Mouse (Mus musculus): ENCODE measurements at regions not wholly inside any gene's neighbourhood (a gene's known extent, or its start where the extent isn't known, plus 50 kb on each side); places are given as distances from the start of the nearest gene placed in this dataset.

- no peak for DNase-seq
Observed at GRCm38 (mm10) chr9:85520941-85521340, 193.8 kb upstream of the Tent5a start.

DNA sequence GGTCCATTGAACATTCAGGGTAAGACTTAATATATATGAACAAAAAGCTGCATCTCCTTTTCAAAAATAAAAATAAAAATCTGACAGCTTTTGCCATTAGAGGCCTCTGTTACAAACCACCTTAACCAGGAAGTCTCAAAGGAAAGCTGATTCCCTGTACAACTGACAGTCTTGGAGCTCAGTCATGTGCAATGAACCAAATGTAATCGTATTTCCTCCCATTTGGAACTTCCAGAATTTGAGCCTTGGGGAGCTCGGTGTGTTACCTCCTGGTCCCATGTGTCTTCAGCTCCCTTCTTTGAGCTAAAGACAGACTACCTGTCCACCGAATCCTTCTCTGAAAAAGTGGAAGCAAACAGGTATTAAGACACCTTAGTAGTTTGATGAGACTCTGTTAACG lies 171.9 kb upstream of the Tent5a start:
- no peak for DNase-seq

DNA sequence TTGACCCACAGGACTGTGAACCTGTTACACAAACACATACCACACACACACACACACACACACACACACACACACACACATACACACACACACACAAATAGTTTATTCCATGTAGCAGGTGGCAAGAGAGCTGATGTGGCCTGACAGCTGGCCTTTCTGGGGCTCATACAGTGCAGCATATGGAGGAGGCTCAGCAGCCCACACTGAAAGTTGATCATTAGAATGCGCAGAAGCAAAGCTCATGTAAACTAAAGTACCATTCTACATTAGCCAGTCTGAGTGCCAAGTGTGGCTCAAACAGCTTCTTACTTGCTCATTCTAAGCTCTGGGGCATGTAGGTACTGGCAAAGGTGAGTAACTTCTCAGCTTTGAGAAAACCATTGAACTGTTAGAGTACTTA lies 170.2 kb upstream of the Tent5a start:
- DNase-seq = no peak

- DNase-seq = no peak
Observed at GRCm38 (mm10) chr9:85496506-85497239, 169.5 kb upstream of the Tent5a start.

DNA sequence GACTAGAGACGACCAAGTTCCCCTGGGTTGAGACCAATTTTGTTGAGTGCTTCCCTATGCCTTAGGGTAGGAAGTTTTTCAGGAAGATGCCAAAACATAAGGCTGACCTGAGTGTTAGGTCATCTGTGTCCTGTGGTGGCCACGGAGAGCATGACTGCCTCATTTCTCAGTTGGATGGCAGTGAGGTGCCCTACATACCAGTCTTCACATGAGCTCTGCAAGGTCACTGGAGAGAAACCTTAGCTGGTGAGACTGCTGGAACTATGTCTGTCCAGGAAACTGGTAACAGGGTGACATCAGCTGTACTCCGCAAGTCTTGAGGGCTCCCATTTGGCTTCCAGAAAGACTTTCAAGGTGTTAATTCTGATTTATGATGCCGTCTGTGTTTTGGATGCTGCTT lies 167.9 kb upstream of the Tent5a start:
- no peak for DNase-seq

DNA sequence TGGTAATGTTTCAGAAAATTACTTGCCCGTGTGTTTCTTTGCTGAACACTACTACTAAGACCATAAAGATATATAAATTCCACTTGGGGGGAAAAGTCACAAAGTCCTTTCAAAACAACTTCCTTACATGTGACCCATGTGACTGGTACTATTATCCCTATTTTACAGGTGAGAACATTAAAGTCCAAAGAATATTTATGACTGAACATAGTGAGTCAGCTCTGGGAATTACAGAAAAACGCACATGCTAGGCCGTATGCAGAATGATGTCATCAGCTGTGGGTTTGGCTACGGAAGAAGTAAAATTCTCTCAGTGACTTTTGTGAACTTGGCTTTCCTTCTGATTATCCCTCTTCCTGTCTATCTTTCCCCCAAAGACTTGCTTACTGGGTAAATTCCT lies 166.6 kb upstream of the Tent5a start:
- no peak for DNase-seq

DNA sequence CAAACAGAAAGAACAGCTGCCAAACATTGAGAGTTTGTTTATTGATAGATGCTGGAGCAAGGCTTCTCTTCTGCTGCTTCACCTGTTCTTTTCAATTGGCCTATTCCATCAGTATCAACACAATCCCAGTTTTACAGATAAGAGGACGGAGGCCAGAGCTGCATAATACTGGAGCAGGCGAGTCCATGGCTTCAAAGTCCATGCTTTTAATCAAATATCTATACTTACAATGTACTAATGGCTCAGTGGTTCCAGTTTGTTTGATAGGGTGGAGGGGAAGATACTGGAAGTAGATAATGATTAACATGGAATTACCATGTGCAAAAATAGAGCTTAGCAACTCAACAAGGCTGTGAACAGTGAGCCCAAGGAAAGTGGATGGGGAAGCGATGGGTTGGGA lies 163.2 kb upstream of the Tent5a start:
- no peak for DNase-seq

DNA sequence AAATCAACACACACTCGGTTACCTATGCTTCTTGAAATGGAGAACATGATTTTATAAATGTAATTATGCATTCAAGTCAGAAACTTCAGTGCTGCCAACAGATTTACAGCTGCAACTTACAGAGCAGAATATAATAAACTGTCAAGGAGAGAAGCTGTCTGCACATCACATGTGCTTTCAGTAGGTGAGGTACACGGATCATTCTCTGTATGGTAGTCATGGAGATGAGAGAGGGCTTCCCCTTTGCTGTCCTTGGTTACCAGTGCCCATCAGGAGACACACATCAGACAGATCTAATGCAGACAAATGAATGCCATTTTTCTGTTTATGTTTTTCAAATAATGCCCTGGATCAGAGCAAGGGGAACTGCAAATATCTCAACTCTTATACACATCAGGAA lies 160.8 kb upstream of the Tent5a start:
- DNase-seq = no peak

DNA sequence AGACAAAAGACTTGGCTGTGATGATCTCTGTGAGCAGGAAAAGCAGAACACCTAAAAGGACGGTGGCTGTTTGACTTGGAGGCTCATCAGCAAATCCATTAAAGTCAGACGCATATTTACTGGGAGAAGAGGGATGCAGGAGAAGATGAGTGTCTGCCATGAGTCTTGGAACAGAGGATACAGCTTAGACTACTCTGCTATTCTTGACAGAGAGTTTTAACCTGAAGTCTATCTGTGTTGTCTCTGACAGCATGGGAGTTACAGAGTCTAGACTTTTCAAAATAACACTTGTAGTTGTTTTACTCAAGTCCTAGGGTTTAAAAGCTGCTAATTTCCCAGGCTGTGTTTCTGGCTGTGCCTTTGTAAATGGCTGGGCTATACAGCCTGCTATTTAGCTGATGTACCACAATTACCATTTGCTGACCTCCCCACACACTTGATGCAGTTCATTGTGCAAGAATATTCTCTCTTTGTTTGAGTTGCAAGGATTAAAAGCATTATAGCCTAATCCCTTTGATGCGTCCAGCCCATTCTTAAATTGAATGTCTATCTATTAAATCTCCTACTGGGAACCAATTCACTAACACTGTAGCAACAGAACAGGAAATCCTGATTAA lies 160.0 kb upstream of the Tent5a start:
- no peak for DNase-seq

GRCm38 (mm10) chr9:85485749-85486148 lies 158.6 kb upstream of the Tent5a start:
- no peak for DNase-seq

GRCm38 (mm10) chr9:85483248-85483647 lies 156.1 kb upstream of the Tent5a start:
- no peak for DNase-seq

DNA sequence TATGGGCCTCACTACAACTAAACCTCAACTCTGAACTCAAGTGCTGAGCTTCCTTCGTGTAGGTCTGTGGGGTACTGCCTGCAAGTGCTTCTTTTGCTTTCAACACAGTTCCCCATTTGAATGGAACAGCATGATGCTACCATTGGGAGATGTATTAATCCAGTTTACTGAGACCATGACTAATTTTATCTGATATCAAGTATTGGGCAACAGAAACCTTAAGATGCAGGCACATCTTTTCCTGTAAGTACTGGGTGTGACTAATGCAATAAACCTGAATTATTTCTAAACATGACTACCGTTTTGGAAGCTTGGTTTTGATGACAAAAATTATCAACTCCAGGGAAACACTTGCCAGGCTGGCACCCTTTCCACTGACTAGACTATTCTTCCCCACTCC lies 153.4 kb upstream of the Tent5a start:
- no peak for DNase-seq

GRCm38 (mm10) chr9:85475214-85475613 lies 148.1 kb upstream of the Tent5a start:
- no peak for DNase-seq

DNA sequence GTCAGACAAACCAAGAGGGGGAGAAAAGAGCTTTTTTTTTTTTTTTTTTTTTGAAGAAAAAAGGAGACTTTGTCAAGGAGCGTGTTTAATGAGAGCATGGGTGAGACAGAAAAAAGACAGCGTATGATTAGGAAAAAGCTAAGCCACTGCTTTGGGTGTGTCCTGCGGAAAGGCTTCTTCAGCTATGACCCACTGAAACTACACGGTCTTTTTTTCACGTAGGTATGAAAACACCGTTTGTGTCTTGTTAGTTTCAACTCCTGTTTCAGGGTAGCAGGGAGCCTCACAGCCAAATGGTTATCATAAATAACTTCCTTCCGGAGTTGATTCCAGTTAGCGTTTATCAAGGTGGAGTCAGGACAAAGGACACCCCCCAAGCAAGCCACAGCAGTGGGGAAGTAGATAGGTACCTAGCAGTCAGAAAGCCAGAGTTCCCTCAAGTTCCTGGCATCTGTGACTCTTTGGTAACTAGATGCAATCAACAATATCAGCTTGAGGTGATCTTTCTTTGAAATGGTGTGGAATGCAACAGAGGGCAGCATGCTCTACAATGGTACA lies 143.2 kb upstream of the Tent5a start:
- no peak for DNase-seq

DNA sequence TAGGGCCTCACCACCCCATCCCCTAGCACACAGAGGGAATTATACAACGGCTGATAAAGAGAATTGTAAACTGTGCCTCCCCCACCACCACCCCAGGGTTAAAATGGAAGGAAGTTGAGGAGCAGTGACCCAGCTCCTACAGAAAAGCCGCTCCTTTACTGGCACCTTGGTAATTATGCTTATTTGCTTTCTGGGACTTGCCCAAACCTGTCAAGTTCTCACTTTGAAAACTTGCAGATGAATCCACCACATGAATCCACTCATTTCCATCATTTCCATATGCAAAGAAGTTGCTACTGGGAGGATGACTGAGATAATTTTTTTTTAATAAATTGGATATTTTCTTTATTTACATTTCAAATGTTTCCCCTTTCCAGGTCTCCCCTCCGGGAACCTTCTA lies 142.1 kb upstream of the Tent5a start:
- no peak for DNase-seq

DNA sequence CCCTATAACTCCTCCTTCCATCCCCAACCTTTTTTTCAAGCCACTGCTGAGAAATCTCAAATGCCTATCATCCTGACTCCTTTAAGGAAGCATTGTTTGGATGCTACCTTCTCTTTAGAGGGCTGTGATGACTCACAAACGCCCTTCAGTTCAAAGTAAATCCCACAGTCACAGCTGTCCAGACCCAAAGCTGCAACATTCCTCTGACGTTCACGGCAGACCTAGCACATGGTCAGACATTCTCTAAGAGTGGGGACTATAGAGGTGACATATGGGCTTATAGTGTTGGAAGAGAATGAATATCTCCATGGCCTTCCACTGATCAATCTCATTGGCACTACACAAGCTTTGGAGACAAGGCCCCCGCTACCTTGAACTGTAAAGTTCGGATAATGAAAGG lies 139.5 kb upstream of the Tent5a start:
- DNase-seq = no peak

GRCm38 (mm10) chr9:85459062-85459805 lies 132.1 kb upstream of the Tent5a start:
- DNase-seq = no peak

- no peak for DNase-seq
Observed at GRCm38 (mm10) chr9:85458356-85458755, 131.2 kb upstream of the Tent5a start.

DNA sequence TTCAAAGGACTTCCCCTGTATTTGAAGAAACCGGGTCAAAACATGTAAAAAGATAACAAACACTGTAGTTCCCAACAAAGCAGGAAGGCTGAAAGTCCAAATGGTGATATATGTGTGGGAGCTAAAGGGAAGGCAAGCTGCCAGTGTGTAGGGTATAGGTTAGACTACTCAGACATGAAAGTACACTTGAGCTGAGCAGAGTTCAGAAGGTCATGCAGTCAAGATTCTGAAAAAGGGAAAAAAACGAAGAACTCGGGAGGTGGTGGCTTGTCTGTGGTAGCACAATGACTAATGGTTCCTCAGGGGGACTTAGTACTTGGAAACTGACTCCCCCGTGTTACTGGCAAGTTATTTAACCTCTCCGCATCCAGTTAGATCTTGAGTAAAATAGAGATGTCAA lies 130.3 kb upstream of the Tent5a start:
- no peak for DNase-seq

DNA sequence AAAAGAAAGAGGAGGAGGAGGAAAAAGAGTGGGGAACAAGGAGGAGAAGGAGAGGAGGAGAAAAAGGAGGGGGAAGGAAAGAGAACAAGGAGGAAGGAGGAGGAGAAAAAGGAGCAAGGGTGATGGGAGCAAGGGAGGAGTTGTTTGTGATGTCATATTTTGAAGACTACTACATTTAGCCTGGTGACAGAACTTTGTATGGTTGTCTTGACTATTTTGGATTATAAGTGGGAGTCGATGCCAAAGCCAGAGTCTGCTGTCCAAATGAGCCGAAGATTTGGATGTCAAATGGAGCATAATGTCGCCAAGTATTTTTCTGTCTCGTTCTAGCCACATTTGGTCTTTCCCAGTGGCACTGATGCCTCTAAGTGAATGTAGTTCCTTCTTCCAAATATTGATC lies 128.2 kb upstream of the Tent5a start:
- no peak for DNase-seq

- no peak for DNase-seq
Observed at GRCm38 (mm10) chr9:85452196-85452857, 125.2 kb upstream of the Tent5a start.

- no peak for DNase-seq
Observed at GRCm38 (mm10) chr9:85451349-85451748, 124.2 kb upstream of the Tent5a start.

- DNase-seq = no peak
Observed at GRCm38 (mm10) chr9:85450877-85451276, 123.7 kb upstream of the Tent5a start.

Data from right cerebral cortex, postnatal 14 days (tissue).